Mouse (Mus musculus): ENCODE results near the gene Ndrg4.

DNA sequence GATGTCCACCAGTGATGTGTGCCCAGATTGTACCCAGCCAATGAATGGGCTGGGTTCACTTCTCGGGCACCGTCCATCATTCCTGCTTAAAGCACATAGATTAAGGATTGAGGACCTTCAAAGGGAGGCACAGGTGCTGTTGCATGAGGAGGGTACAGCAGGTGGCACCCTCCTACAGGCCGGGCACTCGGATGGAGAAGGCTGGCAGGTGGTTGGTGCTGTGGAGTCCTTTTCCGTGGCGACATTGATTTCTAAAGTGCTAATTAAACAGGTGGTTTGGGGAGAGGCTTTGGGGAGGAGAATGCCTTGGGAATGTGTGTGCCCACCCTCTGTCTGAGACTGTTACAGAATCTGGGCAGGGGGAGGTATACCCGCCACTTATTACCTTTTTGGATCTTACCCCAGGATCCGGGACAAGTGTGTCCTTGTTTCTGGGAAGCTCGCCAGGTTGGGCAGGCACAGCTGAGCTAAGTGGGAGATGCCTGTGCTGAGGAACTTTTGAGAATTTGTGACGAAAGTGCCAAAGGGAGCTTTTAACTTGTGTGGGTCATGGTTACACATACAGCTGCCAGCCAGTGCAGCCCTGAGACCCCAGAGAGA is 11.4 kb downstream of the Ndrg4 start:
- TF ChIP-seq CTCF (IDR thresholded peaks at IDR 0.05; ENCODE audit: low read depth) (no peak), EP300 (IDR thresholded peaks at IDR 0.05; ENCODE audit: low read depth) (no peak)

Measured in liver, postnatal 0 days (tissue).